Mouse (Mus musculus): ENCODE measurements at regions not wholly inside any gene's neighbourhood (a gene's known extent, or its start where the extent isn't known, plus 50 kb on each side); places are given as distances from the start of the nearest gene placed in this dataset.

- no peak for TF ChIP-seq CTCF (IDR thresholded peaks at IDR 0.05; ENCODE audit: low read depth, low read length)
- TF ChIP-seq POLR2A (IDR thresholded peaks at IDR 0.05; ENCODE audit: extremely low read depth, insufficient read depth, low read length) = no peak
Measured at GRCm38 (mm10) chr17:51487918-51488445, 308.8 kb upstream of the Tbc1d5 start.
